Mouse (Mus musculus): ENCODE data around the gene Cdh12. TPM values are rescaled to one million over a fixed set of nuclear protein-coding genes. Genes with fewer than 3 reads are reported as not detected.

Gene Cdh12
- total and polyA plus RNA-seq, 3 experiments: not detected

GRCm38 (mm10) chr15:21008969-21009368 is 559.9 kb downstream of the Cdh12 start:
- intact Hi-C loops (cut with DNase I): no loop called here

GRCm38 (mm10) chr15:21063683-21064082 is 614.6 kb downstream of the Cdh12 start:
- WGBS: 59% methylated on average over 1 of the region's 1 CpGs
- TF ChIP-seq POLR2A (IDR thresholded peaks at IDR 0.05; ENCODE audit: insufficient read depth, low read depth, low read length) (no peak), EP300 (IDR thresholded peaks at IDR 0.05; ENCODE audit: insufficient read depth, low read depth, low read length) (no peak), CTCF (IDR thresholded peaks at IDR 0.05) (no peak)

More at GRCm38 (mm10) chr15:21008969-21009368, 559.9 kb downstream of the Cdh12 start:
- Histone ChIP-seq H3K4me3 (no peak overlapping the region), H3K27me3 (ENCODE audit: control insufficient read depth, insufficient read depth, low read length) (no peaks in the 10 kb centered on the region), H3K79me2 (replicated peaks; ENCODE audit: control insufficient read depth, insufficient read depth, low read length) (no peaks in the 10 kb centered on the region), H3K4me1 (ENCODE audit: control insufficient read depth, insufficient read depth, low read length) (no peaks in the 10 kb centered on the region), H3K27ac (no peak overlapping the region), H3K9ac (ENCODE audit: low read depth, low read length) (no peak overlapping the region), H3K36me3 (ENCODE audit: control insufficient read depth, insufficient read depth, low read length) (no peaks in the 10 kb centered on the region)
- no peak for TF ChIP-seq CTCF (IDR thresholded peaks at IDR 0.05)
- TF ChIP-seq POLR2A (IDR thresholded peaks at IDR 0.05; ENCODE audit: insufficient read depth, low read depth, low read length): no peak
- no peak for TF ChIP-seq EP300 (IDR thresholded peaks at IDR 0.05; ENCODE audit: insufficient read depth, low read depth, low read length)
- WGBS: 49% methylated on average over 3 of the region's 3 CpGs
- DNase-seq: peak in 1 of 2 experiments; percentile 23

GRCm38 (mm10) chr15:21069264-21069663 is 620.2 kb downstream of the Cdh12 start:
- Histone ChIP-seq H3K4me3 (no peak overlapping the region), H3K27me3 (ENCODE audit: control insufficient read depth, insufficient read depth, low read length) (no peaks in the 10 kb centered on the region), H3K27ac (no peak overlapping the region), H3K79me2 (replicated peaks; ENCODE audit: control insufficient read depth, insufficient read depth, low read length) (no peaks in the 10 kb centered on the region), H3K36me3 (ENCODE audit: control insufficient read depth, insufficient read depth, low read length) (no peaks in the 10 kb centered on the region), H3K9ac (ENCODE audit: low read depth, low read length) (no peak overlapping the region), H3K4me1 (ENCODE audit: control insufficient read depth, insufficient read depth, low read length) (no peaks in the 10 kb centered on the region)
- no peak for DNase-seq
- intact Hi-C loops (cut with DNase I): no loop called here
- 61% methylated on average over 2 of the region's 2 CpGs for WGBS
- TF ChIP-seq CTCF (IDR thresholded peaks at IDR 0.05): no peak
- TF ChIP-seq EP300 (IDR thresholded peaks at IDR 0.05; ENCODE audit: insufficient read depth, low read depth, low read length): no peak
- TF ChIP-seq POLR2A (IDR thresholded peaks at IDR 0.05; ENCODE audit: insufficient read depth, low read depth, low read length): no peak

More at GRCm38 (mm10) chr15:21063683-21064082, 614.6 kb downstream of the Cdh12 start:
- Histone ChIP-seq H3K9ac (ENCODE audit: low read depth, low read length) (no peak overlapping the region), H3K27ac (no peak overlapping the region), H3K27me3 (ENCODE audit: control insufficient read depth, insufficient read depth, low read length) (no peaks in the 10 kb centered on the region), H3K36me3 (ENCODE audit: control insufficient read depth, insufficient read depth, low read length) (no peaks in the 10 kb centered on the region), H3K79me2 (replicated peaks; ENCODE audit: control insufficient read depth, insufficient read depth, low read length) (no peaks in the 10 kb centered on the region), H3K4me1 (ENCODE audit: control insufficient read depth, insufficient read depth, low read length) (no peaks in the 10 kb centered on the region), H3K4me3 (no peak overlapping the region)
- intact Hi-C loops (cut with DNase I): no loop called here
- no peak for DNase-seq

DNA sequence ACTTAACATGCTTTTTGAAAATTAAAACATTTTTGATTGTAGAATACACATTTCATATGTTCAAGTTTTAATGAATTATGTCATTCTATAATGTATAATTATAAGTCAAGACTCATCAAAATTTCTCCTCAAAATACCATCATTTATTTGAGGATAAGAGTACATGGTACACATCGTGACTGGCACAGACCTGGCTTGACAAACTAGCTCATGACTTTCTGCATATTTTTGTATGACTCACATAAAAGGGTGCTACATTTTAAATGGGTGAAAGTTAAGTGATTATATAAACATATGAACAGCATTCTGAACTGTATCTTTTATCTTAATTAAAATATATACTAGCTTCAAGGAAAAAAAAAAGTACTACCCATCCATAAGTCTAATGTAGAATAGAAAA is 643.8 kb downstream of the Cdh12 start:
- WGBS: 76% methylated on average over 1 of the region's 1 CpGs
- no peak for DNase-seq
- Histone ChIP-seq H3K27ac (no peak overlapping the region), H3K4me3 (no peak overlapping the region), H3K27me3 (ENCODE audit: control insufficient read depth, insufficient read depth, low read length) (no peaks in the 10 kb centered on the region), H3K4me1 (ENCODE audit: control insufficient read depth, insufficient read depth, low read length) (no peaks in the 10 kb centered on the region), H3K79me2 (replicated peaks; ENCODE audit: control insufficient read depth, insufficient read depth, low read length) (no peaks in the 10 kb centered on the region), H3K9ac (ENCODE audit: low read depth, low read length) (no peak overlapping the region), H3K36me3 (ENCODE audit: control insufficient read depth, insufficient read depth, low read length) (no peaks in the 10 kb centered on the region)
- TF ChIP-seq CTCF (IDR thresholded peaks at IDR 0.05): no peak
- TF ChIP-seq EP300 (IDR thresholded peaks at IDR 0.05; ENCODE audit: insufficient read depth, low read depth, low read length): no peak
- no peak for TF ChIP-seq POLR2A (IDR thresholded peaks at IDR 0.05; ENCODE audit: insufficient read depth, low read depth, low read length)
- intact Hi-C loops (cut with DNase I): no loop called here

GRCm38 (mm10) chr15:21109009-21109841 is 660.2 kb downstream of the Cdh12 start:
- H3K27ac ChIP-seq: no peak overlapping the region
- intact Hi-C loops (cut with DNase I): no loop called here
- H3K36me3 ChIP-seq (ENCODE audit: control insufficient read depth, insufficient read depth, low read length): no peaks in the 10 kb centered on the region
- 14% methylated on average over 11 of the region's 11 CpGs for WGBS
- TF ChIP-seq POLR2A (IDR thresholded peaks at IDR 0.05; ENCODE audit: insufficient read depth, low read depth, low read length) (no peak), CTCF (IDR thresholded peaks at IDR 0.05) (peak; percentile 25), EP300 (IDR thresholded peaks at IDR 0.05; ENCODE audit: insufficient read depth, low read depth, low read length) (no peak)
- H3K4me3 ChIP-seq: no peak overlapping the region; the same call in 1 of the 2 replicates
- no peaks in the 10 kb centered on the region for H3K27me3 ChIP-seq (ENCODE audit: control insufficient read depth, insufficient read depth, low read length)
- H3K9ac ChIP-seq (ENCODE audit: low read depth, low read length): 0 out of 2 replicates have a peak overlapping the region, but pooled peaks have one; percentile 15
- H3K4me1 ChIP-seq (ENCODE audit: control insufficient read depth, insufficient read depth, low read length): no peaks in the 10 kb centered on the region
- no peaks in the 10 kb centered on the region for H3K79me2 ChIP-seq (replicated peaks; ENCODE audit: control insufficient read depth, insufficient read depth, low read length)
- DNase-seq: no peak

GRCm38 (mm10) chr15:21109889-21110500 is 660.9 kb downstream of the Cdh12 start:
- H3K4me3 ChIP-seq: no peak overlapping the region
- no peak for DNase-seq
- no peaks in the 10 kb centered on the region for H3K79me2 ChIP-seq (replicated peaks; ENCODE audit: control insufficient read depth, insufficient read depth, low read length)
- H3K36me3 ChIP-seq (ENCODE audit: control insufficient read depth, insufficient read depth, low read length): no peaks in the 10 kb centered on the region
- H3K27ac ChIP-seq: no peak overlapping the region
- intact Hi-C loops (cut with DNase I): no loop called here
- 67% methylated on average over 4 of the region's 4 CpGs for WGBS
- TF ChIP-seq POLR2A (IDR thresholded peaks at IDR 0.05; ENCODE audit: insufficient read depth, low read depth, low read length): no peak
- TF ChIP-seq EP300 (IDR thresholded peaks at IDR 0.05; ENCODE audit: insufficient read depth, low read depth, low read length): no peak
- TF ChIP-seq CTCF (IDR thresholded peaks at IDR 0.05): no peak
- no peaks in the 10 kb centered on the region for H3K4me1 ChIP-seq (ENCODE audit: control insufficient read depth, insufficient read depth, low read length)
- no peak overlapping the region for H3K9ac ChIP-seq (ENCODE audit: low read depth, low read length)
- no peaks in the 10 kb centered on the region for H3K27me3 ChIP-seq (ENCODE audit: control insufficient read depth, insufficient read depth, low read length)
